21 mouse cellular contexts compared by ENCODE assay signal in the genomic region with DNA sequence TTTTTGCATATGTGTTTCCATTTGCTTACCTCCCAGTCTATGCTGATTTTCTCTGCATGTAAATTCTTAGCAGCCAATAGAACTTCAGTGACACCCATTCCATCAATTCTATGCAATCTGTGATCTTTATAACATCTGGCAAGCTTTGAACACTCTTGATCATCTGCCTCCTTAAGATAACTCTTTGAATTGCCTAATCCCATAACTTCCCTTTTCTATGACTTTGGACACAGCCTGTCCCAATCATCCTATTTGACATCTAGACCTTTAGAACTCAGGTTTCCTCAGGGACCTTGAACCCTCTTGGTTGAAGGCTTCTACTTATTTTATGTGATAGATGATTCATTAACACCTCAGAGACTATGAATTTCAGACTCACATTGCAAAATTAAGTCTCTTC.
DNase-seq lines count a peak whose midpoint lies in the region; ATAC-seq and TF ChIP-seq lines count a peak whose summit lies in the region.
"Had no signal": no experiment of that assay in that cellular context is flagged by ENCODE, and none has a peak within 500 bp of the region (broad histone marks: within the 10 kb centered on the region; RNA-seq: fewer than 3 reads in every experiment).

No protein-coding gene starts in this region.

- DNase-seq in 416B (ENCODE audit: low read depth), result peak; percentile 81
- no peak for DNase-seq in midbrain, postnatal 0 days (ENCODE audit: low spot score)
- no peak for DNase-seq in right cerebral cortex, adult 18-20 months
- DNase-seq: adrenal gland, adult 8-10 months; adrenal gland, postnatal 14 days; adrenal gland, postnatal 36 days; cerebellum, adult 11-12 months; cerebellum, adult 2 months; cerebellum, adult 9-10 months; cerebellum, postnatal 10 days; cerebellum, postnatal 36 days; forebrain, postnatal 0 days had no signal

- H3K27ac ChIP-seq in midbrain, postnatal 0 days (ENCODE audit: low read depth, low read length), result no peak overlapping the region
- H3K27ac ChIP-seq in liver, embryonic 12.5 days, result no peak overlapping the region
- H3K27ac ChIP-seq: embryonic facial prominence, embryonic 10.5 days; embryonic facial prominence, embryonic 12.5 days; forebrain, embryonic 13.5 days; forebrain, embryonic 15.5 days had no signal

- no peak overlapping the region for H3K4me2 ChIP-seq in midbrain, postnatal 0 days (ENCODE audit: low read depth, low read length, poor library complexity, severe bottlenecking)
- H3K4me2 ChIP-seq in liver, embryonic 12.5 days, result no peak overlapping the region
- H3K4me2 ChIP-seq: embryonic facial prominence, embryonic 12.5 days; forebrain, embryonic 13.5 days; forebrain, embryonic 15.5 days had no signal

- no peaks in the 10 kb centered on the region for H3K4me1 ChIP-seq in midbrain, postnatal 0 days (ENCODE audit: insufficient read depth, low read length)
- H3K4me1 ChIP-seq in liver, embryonic 12.5 days, result no peaks in the 10 kb centered on the region
- H3K4me1 ChIP-seq: embryonic facial prominence, embryonic 10.5 days; embryonic facial prominence, embryonic 12.5 days; forebrain, embryonic 13.5 days; forebrain, embryonic 15.5 days had no signal

- no peaks in the 10 kb centered on the region for H3K9me3 ChIP-seq in midbrain, postnatal 0 days (ENCODE audit: low read length)
- no peaks in the 10 kb centered on the region for H3K9me3 ChIP-seq in liver, embryonic 12.5 days (replicated peaks)
- H3K9me3 ChIP-seq: embryonic facial prominence, embryonic 10.5 days; embryonic facial prominence, embryonic 12.5 days; forebrain, embryonic 13.5 days; forebrain, embryonic 15.5 days had no signal

- H3K27me3 ChIP-seq in midbrain, postnatal 0 days (ENCODE audit: insufficient read depth, low read length), result no peaks in the 10 kb centered on the region
- no peaks in the 10 kb centered on the region for H3K27me3 ChIP-seq in liver, embryonic 12.5 days (replicated peaks)
- H3K27me3 ChIP-seq: embryonic facial prominence, embryonic 12.5 days; forebrain, embryonic 13.5 days; forebrain, embryonic 15.5 days; Patski had no signal

- peak; percentile 54 for ATAC-seq in common myeloid progenitor, adult 5-6 weeks (replicated peaks; ENCODE audit: low read depth, poor library complexity, severe bottlenecking)
- peak; percentile 70 for ATAC-seq in megakaryocyte, adult 5-6 weeks (ENCODE audit: poor library complexity, severe bottlenecking)
- ATAC-seq in midbrain, postnatal 0 days (ENCODE audit: low FRiP score), result no peak
- no peak for ATAC-seq in liver, embryonic 12.5 days
- ATAC-seq: activated CD4-positive, CD25-positive, alpha-beta regulatory T cell, adult 4 months; forebrain, embryonic 13.5 days; forebrain, embryonic 15.5 days; forebrain, postnatal 0 days; Patski had no signal

- no peak for TF ChIP-seq CTCF in midbrain, postnatal 0 days (IDR thresholded peaks at IDR 0.05)

- no peaks in the 10 kb centered on the region for H3K36me3 ChIP-seq in midbrain, postnatal 0 days (ENCODE audit: insufficient read depth, low read length)
- no peaks in the 10 kb centered on the region for H3K36me3 ChIP-seq in liver, embryonic 12.5 days
- H3K36me3 ChIP-seq: embryonic facial prominence, embryonic 10.5 days; embryonic facial prominence, embryonic 12.5 days; forebrain, embryonic 15.5 days had no signal

- no peak overlapping the region for H3K9ac ChIP-seq in midbrain, postnatal 0 days (replicated peaks; ENCODE audit: low read length, poor library complexity, severe bottlenecking)
- H3K9ac ChIP-seq in liver, embryonic 12.5 days, result no peak overlapping the region
- H3K9ac ChIP-seq: embryonic facial prominence, embryonic 12.5 days; forebrain, embryonic 13.5 days; forebrain, embryonic 15.5 days; forebrain, postnatal 0 days had no signal

- no peak overlapping the region for H3K4me3 ChIP-seq in midbrain, postnatal 0 days (ENCODE audit: low read depth, low read length)
- no peak overlapping the region for H3K4me3 ChIP-seq in liver, embryonic 12.5 days
- H3K4me3 ChIP-seq: embryonic facial prominence, embryonic 10.5 days; embryonic facial prominence, embryonic 12.5 days; forebrain, embryonic 13.5 days; forebrain, embryonic 15.5 days had no signal

Comparison
In these comparisons a context has a peak if more than half of its experiments do, and no peak if none do; other contexts are left out.
1. ATAC-seq: peak in common myeloid progenitor, adult 5-6 weeks (single experiment) and megakaryocyte, adult 5-6 weeks (single experiment); none in midbrain, postnatal 0 days (single experiment) and liver, embryonic 12.5 days (single experiment).